Mouse (Mus musculus): ENCODE measurements around the gene Tmem230. TPM values are rescaled to one million over a fixed set of nuclear protein-coding genes. Genes with fewer than 3 reads are reported as not detected.

Tmem230 gene
- polyA plus RNA-seq, 1 experiment from 2014 or later, result 39.6 TPM

- H3K4me3 ChIP-seq (ENCODE audit: low read depth, low read length), result no peak overlapping the region
- peak overlapping the region; percentile 8; the same call in 1 of the 2 replicates for H3K9ac ChIP-seq (replicated peaks; ENCODE audit: low read depth)
- ATAC-seq (peak; percentile 53), DNase-seq (ENCODE audit: low spot score) (peak; percentile 78)
- no peak for TF ChIP-seq CTCF (IDR thresholded peaks at IDR 0.05)
- peak; percentile 74 for TF ChIP-seq EP300 (IDR thresholded peaks at IDR 0.05)
- H3K27me3 ChIP-seq (replicated peaks; ENCODE audit: insufficient read depth, low read length), result no peaks in the 10 kb centered on the region
- H3K4me2 ChIP-seq (replicated peaks; ENCODE audit: low read depth, low read length), result no peak overlapping the region
- peak overlapping the region; percentile 64 for H3K27ac ChIP-seq (ENCODE audit: low read length)
- peaks cover 3% of the 10 kb centered on the region; the same call in 1 of the 2 replicates for H3K36me3 ChIP-seq (ENCODE audit: insufficient read depth, low read length)
- H3K9me3 ChIP-seq (ENCODE audit: low read length), result no peaks in the 10 kb centered on the region
- WGBS, result 49% methylated on average over 10 of the region's 10 CpGs
- H3K4me1 ChIP-seq (ENCODE audit: insufficient read depth, low read depth, low read length), result peaks cover 35% of the 10 kb centered on the region
Measured at GRCm38 (mm10) chr2:132281560-132282452, 34.2 kb upstream of the Tmem230 start.

- DNase-seq (ENCODE audit: low spot score), result peak; percentile 16
- Histone ChIP-seq H3K9me3 (ENCODE audit: low read length) (no peaks in the 10 kb centered on the region), H3K4me3 (ENCODE audit: low read depth, low read length) (no peak overlapping the region), H3K4me2 (replicated peaks; ENCODE audit: low read depth, low read length) (no peak overlapping the region), H3K9ac (replicated peaks; ENCODE audit: low read depth) (no peak overlapping the region), H3K4me1 (ENCODE audit: insufficient read depth, low read depth, low read length) (peaks cover 35% of the 10 kb centered on the region), H3K36me3 (ENCODE audit: insufficient read depth, low read length) (peaks cover 3% of the 10 kb centered on the region; the same call in 1 of the 2 replicates), H3K27me3 (replicated peaks; ENCODE audit: insufficient read depth, low read length) (no peaks in the 10 kb centered on the region), H3K27ac (ENCODE audit: low read length) (peak overlapping the region; percentile 14)
- TF ChIP-seq EP300 (IDR thresholded peaks at IDR 0.05), result no peak
- TF ChIP-seq CTCF (IDR thresholded peaks at IDR 0.05), result no peak
- 73% methylated on average over 10 of the region's 10 CpGs for WGBS
- no peak for ATAC-seq
Measured at GRCm38 (mm10) chr2:132280518-132281120, 33.0 kb upstream of the Tmem230 start.

GRCm38 (mm10) chr2:132279978-132280377 is 32.4 kb upstream of the Tmem230 start:
- H3K27ac ChIP-seq (ENCODE audit: low read length), result no peak overlapping the region
- WGBS, result 70% methylated on average over 4 of the region's 4 CpGs
- peak; percentile 21 for DNase-seq (ENCODE audit: low spot score)
- no peak overlapping the region for H3K4me2 ChIP-seq (replicated peaks; ENCODE audit: low read depth, low read length)
- no peaks in the 10 kb centered on the region for H3K9me3 ChIP-seq (ENCODE audit: low read length)
- no peak overlapping the region for H3K4me3 ChIP-seq (ENCODE audit: low read depth, low read length)
- ATAC-seq, result no peak
- peaks cover 3% of the 10 kb centered on the region; the same call in 1 of the 2 replicates for H3K36me3 ChIP-seq (ENCODE audit: insufficient read depth, low read length)
- H3K9ac ChIP-seq (replicated peaks; ENCODE audit: low read depth), result no peak overlapping the region
- peaks cover 30% of the 10 kb centered on the region for H3K4me1 ChIP-seq (ENCODE audit: insufficient read depth, low read depth, low read length)
- peak; percentile 29; the same call in 1 of the 2 replicates for TF ChIP-seq EP300 (IDR thresholded peaks at IDR 0.05)
- no peak for TF ChIP-seq CTCF (IDR thresholded peaks at IDR 0.05)
- no peaks in the 10 kb centered on the region for H3K27me3 ChIP-seq (replicated peaks; ENCODE audit: insufficient read depth, low read length)

- WGBS, result 48% methylated on average over 3 of the region's 3 CpGs
Measured at GRCm38 (mm10) chr2:132279336-132279882, 31.8 kb upstream of the Tmem230 start.

GRCm38 (mm10) chr2:132278273-132278853 is 30.8 kb upstream of the Tmem230 start:
- WGBS, result 71% methylated on average over 8 of the region's 8 CpGs
- no peak for TF ChIP-seq EP300 (IDR thresholded peaks at IDR 0.05)
- no peak for TF ChIP-seq CTCF (IDR thresholded peaks at IDR 0.05)
- Histone ChIP-seq H3K9me3 (ENCODE audit: low read length) (no peaks in the 10 kb centered on the region), H3K4me1 (ENCODE audit: insufficient read depth, low read depth, low read length) (peaks cover 17% of the 10 kb centered on the region), H3K36me3 (ENCODE audit: insufficient read depth, low read length) (peaks cover 3% of the 10 kb centered on the region; the same call in 1 of the 2 replicates), H3K27me3 (replicated peaks; ENCODE audit: insufficient read depth, low read length) (no peaks in the 10 kb centered on the region), H3K4me3 (ENCODE audit: low read depth, low read length) (no peak overlapping the region), H3K4me2 (replicated peaks; ENCODE audit: low read depth, low read length) (no peak overlapping the region), H3K27ac (ENCODE audit: low read length) (no peak overlapping the region), H3K9ac (replicated peaks; ENCODE audit: low read depth) (no peak overlapping the region)
- ATAC-seq, result no peak
- DNase-seq (ENCODE audit: low spot score), result no peak

More at GRCm38 (mm10) chr2:132279336-132279882, 31.8 kb upstream of the Tmem230 start:
- Histone ChIP-seq H3K36me3 (ENCODE audit: insufficient read depth, low read length) (peaks cover 3% of the 10 kb centered on the region; the same call in 1 of the 2 replicates), H3K4me3 (ENCODE audit: low read depth, low read length) (no peak overlapping the region), H3K4me1 (ENCODE audit: insufficient read depth, low read depth, low read length) (peaks cover 28% of the 10 kb centered on the region), H3K27me3 (replicated peaks; ENCODE audit: insufficient read depth, low read length) (no peaks in the 10 kb centered on the region), H3K27ac (ENCODE audit: low read length) (0 out of 2 replicates have a peak overlapping the region, but pooled peaks have one; percentile 38), H3K9me3 (ENCODE audit: low read length) (no peaks in the 10 kb centered on the region), H3K4me2 (replicated peaks; ENCODE audit: low read depth, low read length) (no peak overlapping the region), H3K9ac (replicated peaks; ENCODE audit: low read depth) (no peak overlapping the region)
- ATAC-seq (no peak), DNase-seq (ENCODE audit: low spot score) (no peak)
- TF ChIP-seq EP300 (IDR thresholded peaks at IDR 0.05) (no peak), CTCF (IDR thresholded peaks at IDR 0.05) (no peak)
